Mouse (Mus musculus) heart, postnatal 0 days (tissue): ENCODE data around the gene Arl6ip4.

Experiments used
- CTCF ChIP-seq: IDR thresholded peaks from 2 replicates; pipeline ENCODE4 v1.5.1; 2016; ENCODE audit warnings: antibody characterized with exemption, control low read depth, low read depth
- EP300 ChIP-seq: IDR thresholded peaks from 2 replicates; pipeline ENCODE4 v1.6.1; 2016; ENCODE audit warnings: antibody characterized with exemption, low read depth

DNA sequence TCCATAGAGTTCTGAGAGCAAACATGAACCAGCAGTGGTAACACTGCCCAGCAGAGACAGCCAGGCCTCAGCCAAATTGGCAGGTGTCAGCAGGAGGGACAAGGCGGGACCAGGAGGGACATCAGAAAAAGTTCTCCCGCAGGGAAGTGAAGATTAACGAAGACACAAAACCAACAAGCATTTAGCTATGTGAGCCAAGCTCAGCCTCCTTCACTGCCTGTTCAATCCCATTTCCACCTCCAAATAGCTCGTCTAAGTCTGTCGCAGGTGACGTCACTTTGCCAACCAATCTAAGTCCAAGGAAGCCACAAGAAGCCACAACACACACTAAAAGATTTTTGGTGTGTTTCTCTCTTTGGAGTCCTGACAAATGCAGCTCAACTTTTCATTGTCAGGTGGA is 13.6 kb upstream of the Arl6ip4 start:
- TF ChIP-seq CTCF (no peak), EP300 (no peak)
